Mouse (Mus musculus) heart, postnatal 25 days (tissue): ENCODE data around the gene Gm49383. TPM values are rescaled to one million over a fixed set of nuclear protein-coding genes. Genes with fewer than 3 reads are reported as not detected.

Source experiments
- DNase-seq: peaks from one replicate; pipeline ENCODE4 v3.0.0; 2022; ENCODE audit warnings: low spot score
- intact Hi-C: fragments of 180-260 bp; cut with DNase I; formaldehyde crosslinking; loops from one replicate; pipeline ENCODE4 v1.15.1; 2025
- total RNA-seq, 2 experiments: library from RNA; stranded (reverse); gene quantifications; 2 replicates each; pipeline ENCODE4 v1.2.3; 2021

Gene Gm49383
- total RNA-seq, 2 experiments from 2014 or later = 2.6 to 4.5 TPM

DNA sequence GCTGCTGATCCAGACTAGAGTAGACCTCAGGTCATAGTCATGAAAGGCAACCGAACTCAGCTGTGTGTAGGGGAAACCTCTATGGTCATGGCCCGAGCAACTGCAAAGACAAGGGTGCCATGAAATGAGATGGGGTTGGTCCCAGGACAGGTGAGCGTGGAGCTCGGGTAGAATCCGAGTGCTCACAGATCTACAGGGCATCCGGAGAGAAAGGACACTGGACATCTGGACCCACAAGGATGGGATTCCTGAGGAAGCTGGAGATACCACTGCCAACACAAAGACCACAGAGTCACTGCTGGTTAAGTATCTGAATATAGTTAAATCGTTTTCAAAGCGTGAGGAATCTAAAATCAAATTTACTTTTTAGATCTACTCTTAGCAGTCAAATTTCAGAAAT, 10.5 kb upstream of the Gm49383 start:
- intact Hi-C loops = no loop called here
- DNase-seq = no peak

DNA sequence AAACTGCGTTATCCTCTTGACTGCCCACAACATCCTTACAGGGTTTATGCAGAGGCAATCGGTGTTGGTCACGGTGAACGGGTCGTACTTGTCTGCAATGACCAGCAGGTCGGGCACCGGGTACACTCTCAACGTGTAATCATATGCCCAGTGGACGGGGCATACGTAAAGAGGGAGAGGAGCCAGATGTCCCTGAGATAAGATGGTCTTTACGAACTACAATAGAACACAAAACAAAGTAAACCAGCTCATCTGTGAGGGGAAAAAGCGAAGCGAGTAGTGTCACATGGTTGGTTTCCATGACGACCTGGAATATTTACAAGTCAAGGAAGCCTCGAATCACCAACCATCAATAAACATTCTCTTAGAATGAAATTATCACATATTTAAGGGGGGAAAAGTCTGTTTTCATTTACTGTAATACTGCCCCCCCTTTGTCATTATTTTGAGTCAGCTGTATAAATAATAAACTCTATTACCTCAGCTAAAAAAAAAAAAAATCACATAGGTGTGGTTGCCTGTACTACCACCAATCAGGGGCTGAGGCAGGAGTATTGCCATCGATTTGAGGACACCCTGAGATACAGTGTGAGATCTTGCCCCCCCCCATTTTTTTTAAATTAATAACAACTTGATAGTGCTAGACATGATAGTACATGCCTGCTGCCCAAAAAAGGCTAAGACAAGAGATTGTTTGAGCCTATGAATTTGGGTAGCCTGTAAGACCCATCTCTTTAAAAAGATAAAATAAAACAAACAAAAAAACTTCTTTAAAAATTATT, 7.3 kb upstream of the Gm49383 start, which contains the start of gene Gm49384:
TSS of gene Gm49384 (minus strand) at position 216 of the 782 bp plus-strand sequence.
- DNase-seq = no peak
- intact Hi-C loops = no loop called here

- no peak for DNase-seq
- intact Hi-C loops = loop anchor here (5.0 kb wide), 1 partner anchor 98 kb away; the partner anchor contains the start of gene Klhdc2
These were observed 2.1 kb upstream of the Gm49383 start for GRCm38 (mm10) chr12:69198985-69199384.

GRCm38 (mm10) chr12:69198164-69198535, 1.2 kb upstream of the Gm49383 start, which contains the start of gene Dnaaf2:
Gene Dnaaf2, minus strand, starts transcription at chr12:69198429.
- no peak for DNase-seq
- intact Hi-C loops = loop anchor here (5.0 kb wide), 1 partner anchor 99 kb away; the partner anchor contains the start of gene Klhdc2

DNA sequence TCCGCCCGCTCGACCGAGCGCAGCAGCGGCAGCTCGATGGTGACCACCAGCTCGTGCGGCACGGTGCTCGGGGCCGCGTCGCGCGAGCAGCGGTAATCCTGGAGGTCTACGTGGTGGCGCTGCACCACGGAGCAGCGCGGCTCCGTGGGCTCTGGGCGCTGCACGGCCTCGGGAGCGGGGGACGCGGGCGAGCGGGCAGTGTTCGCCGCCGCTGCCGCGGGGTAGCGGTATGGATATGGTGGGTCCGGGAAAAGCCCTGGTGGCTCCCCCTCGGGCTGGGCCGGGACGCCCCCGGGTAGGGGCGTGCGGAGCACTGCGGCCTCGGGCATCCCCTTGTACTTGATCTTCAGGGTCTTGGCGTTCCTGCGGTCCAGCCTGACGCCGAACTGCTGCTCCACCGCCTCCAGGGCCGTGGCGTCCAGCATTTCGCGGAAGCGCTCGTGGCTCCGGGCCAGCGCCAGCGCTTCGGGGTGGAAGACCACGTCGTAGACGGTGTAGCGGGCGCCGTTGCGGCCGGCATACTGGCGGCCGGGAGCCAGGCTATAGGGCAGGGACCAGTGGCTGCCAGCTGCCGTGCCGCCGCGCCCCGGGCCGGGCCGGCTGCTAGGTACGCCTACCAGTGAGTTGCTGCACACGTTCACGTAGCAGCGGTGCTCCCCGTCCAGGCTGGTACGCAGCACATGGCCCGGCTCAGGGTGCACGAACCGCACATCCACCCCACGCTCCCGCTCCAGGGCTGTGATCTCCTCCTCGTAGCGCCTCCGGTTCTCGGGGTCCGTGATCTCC, 667 bp upstream of the Gm49383 start:
- DNase-seq = peak; percentile 27
- intact Hi-C loops = loop anchor here (5.0 kb wide), 1 partner anchor 100 kb away; the partner anchor contains the start of gene Klhdc2

GRCm38 (mm10) chr12:69192637-69193036, 4.3 kb downstream of the Gm49383 start:
- intact Hi-C loops = no loop called here

GRCm38 (mm10) chr12:69191396-69191795, 5.5 kb downstream of the Gm49383 start:
- DNase-seq = no peak

More at GRCm38 (mm10) chr12:69192637-69193036, 4.3 kb downstream of the Gm49383 start:
- no peak for DNase-seq

GRCm38 (mm10) chr12:69190522-69190921, 6.4 kb downstream of the Gm49383 start:
- DNase-seq = no peak
- intact Hi-C loops = no loop called here

More at GRCm38 (mm10) chr12:69191396-69191795, 5.5 kb downstream of the Gm49383 start:
- intact Hi-C loops = no loop called here

GRCm38 (mm10) chr12:69190074-69190473, 6.8 kb downstream of the Gm49383 start:
- intact Hi-C loops = no loop called here
- DNase-seq = no peak

DNA sequence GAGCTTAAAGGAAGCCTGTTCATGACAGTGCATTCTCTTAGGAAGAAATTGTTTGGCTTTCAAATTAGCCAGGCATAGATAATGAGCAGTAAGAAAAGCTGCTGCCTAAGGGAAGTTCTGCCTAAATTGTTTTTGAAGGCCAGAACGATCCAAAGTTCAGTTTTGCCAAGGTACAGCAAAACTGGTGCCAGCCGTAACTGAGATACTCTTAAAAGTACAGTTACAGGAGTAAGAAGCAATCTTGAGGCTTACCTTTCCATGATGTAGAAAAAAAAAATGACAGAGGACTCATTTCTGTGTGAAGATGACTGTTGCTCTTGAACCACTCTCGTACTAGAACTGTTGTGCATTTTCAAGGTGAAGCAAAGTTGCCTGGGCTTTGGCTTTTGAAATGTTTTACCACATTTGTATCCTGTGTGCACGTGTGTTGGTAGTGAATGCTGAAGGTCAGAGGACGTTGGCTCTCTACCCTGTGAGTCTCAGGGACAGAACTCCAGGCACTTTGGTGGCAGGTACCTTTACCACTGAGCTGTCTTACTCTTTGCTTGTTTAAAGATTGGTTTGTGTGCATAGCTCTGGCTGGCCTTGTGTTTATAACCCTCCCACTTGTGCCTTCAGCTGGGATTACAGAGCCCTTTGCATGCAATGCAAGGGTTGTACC, 10.0 kb downstream of the Gm49383 start:
- intact Hi-C loops = no loop called here
- DNase-seq = no peak

DNA sequence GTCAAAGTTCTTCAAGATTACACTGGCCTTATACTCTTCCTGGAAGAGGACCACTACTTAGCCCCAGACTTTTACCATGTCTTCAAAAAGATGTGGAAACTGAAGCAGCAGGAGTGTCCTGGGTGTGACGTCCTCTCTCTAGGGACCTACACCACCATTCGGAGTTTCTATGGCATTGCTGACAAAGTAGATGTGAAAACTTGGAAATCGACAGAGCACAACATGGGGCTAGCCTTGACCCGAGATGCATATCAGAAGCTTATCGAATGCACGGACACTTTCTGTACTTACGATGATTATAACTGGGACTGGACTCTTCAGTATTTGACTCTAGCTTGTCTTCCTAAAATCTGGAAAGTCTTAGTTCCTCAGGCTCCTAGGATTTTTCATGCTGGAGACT, 11.5 kb downstream of the Gm49383 start:
- DNase-seq = no peak
- intact Hi-C loops = no loop called here

DNA sequence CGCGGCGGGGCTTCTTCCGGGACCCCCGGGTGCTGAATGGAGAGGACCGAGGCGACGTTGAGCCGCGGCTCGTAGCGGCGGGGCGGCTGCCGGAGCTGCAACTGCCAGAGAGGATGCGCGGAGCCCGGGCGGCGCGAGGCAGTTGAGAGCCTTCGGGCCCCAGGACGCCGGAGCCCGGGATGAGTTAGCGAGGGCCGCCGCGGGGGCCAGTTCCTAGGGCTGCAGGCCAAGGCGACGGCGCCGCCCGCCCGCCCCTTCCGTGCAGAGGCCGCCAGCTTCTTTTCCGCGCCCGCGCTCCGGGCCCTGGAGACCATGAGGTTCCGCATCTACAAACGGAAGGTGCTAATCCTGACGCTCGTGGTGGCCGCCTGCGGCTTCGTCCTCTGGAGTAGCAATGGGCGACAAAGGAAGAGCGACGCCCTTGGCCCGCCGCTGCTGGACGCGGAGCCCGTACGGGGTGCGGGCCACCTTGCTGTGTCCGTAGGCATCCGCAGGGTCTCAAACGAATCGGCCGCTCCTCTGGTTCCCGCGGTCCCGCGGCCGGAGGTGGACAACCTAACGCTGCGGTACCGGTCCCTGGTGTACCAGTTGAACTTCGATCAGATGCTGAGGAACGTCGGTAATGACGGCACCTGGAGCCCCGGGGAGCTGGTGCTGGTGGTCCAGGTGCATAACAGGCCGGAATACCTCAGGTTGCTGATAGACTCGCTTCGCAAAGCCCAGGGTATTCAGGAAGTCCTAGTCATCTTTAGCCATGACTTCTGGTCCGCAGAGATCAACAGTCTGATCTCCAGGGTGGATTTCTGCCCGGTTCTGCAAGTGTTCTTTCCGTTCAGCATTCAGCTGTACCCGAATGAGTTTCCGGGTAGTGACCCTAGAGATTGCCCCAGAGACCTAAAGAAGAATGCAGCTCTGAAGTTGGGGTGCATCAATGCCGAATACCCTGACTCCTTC, 12.3 kb downstream of the Gm49383 start:
- intact Hi-C loops = no loop called here
- peak; percentile 39 for DNase-seq

GRCm38 (mm10) chr12:69183583-69184308, 13.2 kb downstream of the Gm49383 start, which contains the start of the genes Rpl36al and Mgat2:
Gene Rpl36al, minus strand, starts transcription at chr12:69184083.
Gene Mgat2, plus strand, starts transcription at chr12:69184157.
- DNase-seq = peak; percentile 95
- intact Hi-C loops = no loop called here

DNA sequence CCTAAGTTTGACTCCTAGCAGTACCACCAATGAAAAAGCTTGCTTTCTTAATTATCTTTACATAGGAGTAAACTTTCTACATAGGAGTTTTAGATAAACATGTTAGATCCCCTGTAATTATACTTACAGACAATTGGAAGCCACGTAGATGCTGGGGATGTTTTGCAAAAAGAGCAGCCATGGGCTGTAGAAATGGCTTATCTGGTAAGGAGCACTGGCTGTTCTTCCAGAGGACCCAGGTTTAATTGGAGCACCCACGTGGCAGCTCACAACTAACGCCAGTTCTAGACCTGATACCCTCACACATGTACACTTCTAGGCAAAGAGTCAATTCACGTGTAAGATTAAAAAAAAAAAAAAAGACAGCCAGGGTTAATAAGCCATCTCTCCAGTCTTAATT, 15.1 kb downstream of the Gm49383 start:
- DNase-seq = no peak
- intact Hi-C loops = no loop called here

- no peak for DNase-seq
- intact Hi-C loops = no loop called here
These were observed 17.5 kb downstream of the Gm49383 start for GRCm38 (mm10) chr12:69179371-69179770.

DNA sequence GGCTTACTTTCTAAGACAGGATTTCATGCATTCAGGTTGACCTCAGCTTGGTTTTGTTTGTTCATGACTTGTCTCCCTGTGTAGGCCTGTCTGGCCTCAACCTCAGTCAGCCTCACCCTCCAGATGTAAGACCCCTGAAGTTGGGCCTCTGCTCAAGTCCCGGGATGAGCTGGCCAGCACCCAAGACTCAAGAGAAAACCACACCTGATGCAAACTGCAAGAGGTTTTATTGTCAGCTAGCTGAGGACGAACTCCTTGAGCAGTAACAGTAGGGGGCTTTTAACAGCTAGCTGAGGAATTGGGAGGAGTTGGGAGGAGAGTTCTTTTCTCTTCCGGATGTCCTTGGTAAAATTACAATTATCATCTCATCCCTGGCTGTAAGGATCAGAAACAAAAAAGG, 19.4 kb downstream of the Gm49383 start:
- intact Hi-C loops = no loop called here
- no peak for DNase-seq

- no peak for DNase-seq
- intact Hi-C loops = no loop called here
These were observed 20.9 kb downstream of the Gm49383 start for GRCm38 (mm10) chr12:69175975-69176374.

GRCm38 (mm10) chr12:69171307-69171706, 25.6 kb downstream of the Gm49383 start:
- DNase-seq = no peak
- intact Hi-C loops = no loop called here
